Mouse (Mus musculus) liver, postnatal 0 days (tissue): ENCODE measurements at regions not wholly inside any gene's neighbourhood (a gene's known extent, or its start where the extent isn't known, plus 50 kb on each side); places are given as distances from the start of the nearest gene placed in this dataset.

Experiments
- ATAC-seq: fragments of 200-750 bp; cut with Nextera tagmentation; 2 replicates; pipeline ENCODE4 v1.8.0; 2017; ENCODE audit warnings: mild to moderate bottlenecking, moderate library complexity
- DNase-seq: peaks from one replicate; pipeline ENCODE4 v3.0.0-alpha.2; 2016
- H3K27ac ChIP-seq: fragments of 300-500 bp; sonication (generic); 2 replicates; pipeline ENCODE4 v1.5.1; 2014; ENCODE audit warnings: antibody characterized with exemption, moderate library complexity, mild to moderate bottlenecking, low read depth
- H3K27me3 ChIP-seq: fragments of 300-500 bp; sonication (generic); 2 replicates; pipeline ENCODE4 v1.6.1; 2014; ENCODE audit warnings: low read length, control low read depth, mixed read lengths; ENCODE audit not compliant: insufficient read depth
- H3K36me3 ChIP-seq: fragments of 300-500 bp; sonication (generic); replicated peaks from 2 replicates; pipeline ENCODE4 v1.6.1; 2014; ENCODE audit warnings: mild to moderate bottlenecking, control low read depth, low read length, moderate library complexity, mixed read lengths; ENCODE audit not compliant: insufficient read depth
- H3K4me1 ChIP-seq: fragments of 300-500 bp; sonication (generic); 2 replicates; pipeline ENCODE4 v1.6.1; 2014; ENCODE audit warnings: antibody characterized with exemption, mild to moderate bottlenecking, control low read depth; ENCODE audit not compliant: insufficient read depth
- H3K4me2 ChIP-seq: fragments of 300-500 bp; sonication (generic); 2 replicates; pipeline ENCODE4 v1.6.1; 2014; ENCODE audit warnings: low read depth, mild to moderate bottlenecking, low read length, moderate library complexity, mixed read lengths
- H3K4me3 ChIP-seq: fragments of 300-500 bp; sonication (generic); 2 replicates; pipeline ENCODE4 v1.5.1; 2014; ENCODE audit warnings: low read depth, low read length
- H3K9ac ChIP-seq: fragments of 300-500 bp; sonication (generic); replicated peaks from 2 replicates; pipeline ENCODE4 v1.6.1; 2014; ENCODE audit warnings: mild to moderate bottlenecking, moderate library complexity
- H3K9me3 ChIP-seq: fragments of 300-500 bp; sonication (generic); 2 replicates; pipeline ENCODE4 v1.6.1; 2016; ENCODE audit warnings: mild to moderate bottlenecking, control low read depth, low read length, mixed read lengths
- CTCF ChIP-seq: sonication (generic); IDR thresholded peaks from 2 replicates; pipeline ENCODE4 v1.5.1; 2016; ENCODE audit warnings: antibody characterized with exemption, low read depth
- EP300 ChIP-seq: IDR thresholded peaks from 2 replicates; pipeline ENCODE4 v1.6.1; 2016; ENCODE audit warnings: antibody characterized with exemption, low read depth, mild to moderate bottlenecking
- WGBS: fragments of 180-500 bp; shearing (Covaris S2); extraction: QIAGEN DNeasy Blood & Tissue Kit; methylation state at CpG from one replicate; pipeline ENCODE4 v1.1.7; 2014; ENCODE audit not compliant: insufficient replicate concordance; 5-methylcytosine and 5-hydroxymethylcytosine counted together

GRCm38 (mm10) chr13:48383580-48384445, 122.8 kb downstream of the Id4 start:
- 78% methylated on average over 13 of the region's 13 CpGs for WGBS
- no peak for ATAC-seq

GRCm38 (mm10) chr13:48384901-48385300, 123.9 kb downstream of the Id4 start:
- ATAC-seq (no peak), DNase-seq (no peak)
- no peak for TF ChIP-seq EP300
- TF ChIP-seq CTCF = no peak
- H3K9ac ChIP-seq = no peak overlapping the region
- H3K36me3 ChIP-seq = no peaks in the 10 kb centered on the region
- no peak overlapping the region for H3K4me2 ChIP-seq
- H3K27me3 ChIP-seq = no peaks in the 10 kb centered on the region
- H3K9me3 ChIP-seq = no peaks in the 10 kb centered on the region
- H3K4me1 ChIP-seq = no peaks in the 10 kb centered on the region
- WGBS = 74% methylated on average over 11 of the region's 11 CpGs
- no peak overlapping the region for H3K4me3 ChIP-seq
- no peak overlapping the region for H3K27ac ChIP-seq

More at GRCm38 (mm10) chr13:48383580-48384445, 122.8 kb downstream of the Id4 start:
- H3K4me2 ChIP-seq = no peak overlapping the region
- no peak for DNase-seq
- no peak overlapping the region for H3K9ac ChIP-seq
- H3K4me3 ChIP-seq = no peak overlapping the region
- H3K36me3 ChIP-seq = no peaks in the 10 kb centered on the region
- H3K4me1 ChIP-seq = no peaks in the 10 kb centered on the region
- TF ChIP-seq CTCF (no peak), EP300 (no peak)
- H3K9me3 ChIP-seq = no peaks in the 10 kb centered on the region
- H3K27ac ChIP-seq = no peak overlapping the region
- H3K27me3 ChIP-seq = no peaks in the 10 kb centered on the region

GRCm38 (mm10) chr13:48391126-48391525, 122.1 kb downstream of the Zfp169 start:
- ATAC-seq = no peak
- no peaks in the 10 kb centered on the region for H3K36me3 ChIP-seq
- TF ChIP-seq EP300 (no peak), CTCF (no peak)
- no peak overlapping the region for H3K4me3 ChIP-seq
- H3K4me2 ChIP-seq = no peak overlapping the region
- DNase-seq = no peak
- H3K4me1 ChIP-seq = no peaks in the 10 kb centered on the region
- H3K9me3 ChIP-seq = no peaks in the 10 kb centered on the region
- no peak overlapping the region for H3K27ac ChIP-seq
- no peak overlapping the region for H3K9ac ChIP-seq
- WGBS = 82% methylated on average over 11 of the region's 11 CpGs
- H3K27me3 ChIP-seq = no peaks in the 10 kb centered on the region

- DNase-seq = no peak
- TF ChIP-seq EP300 (no peak), CTCF (no peak)
Measured at GRCm38 (mm10) chr13:48397761-48398160, 115.5 kb downstream of the Zfp169 start.

GRCm38 (mm10) chr13:48398617-48399016, 114.6 kb downstream of the Zfp169 start:
- no peak overlapping the region for H3K27ac ChIP-seq
- no peaks in the 10 kb centered on the region for H3K27me3 ChIP-seq
- H3K4me3 ChIP-seq = no peak overlapping the region
- no peak for DNase-seq
- H3K9me3 ChIP-seq = no peaks in the 10 kb centered on the region
- H3K36me3 ChIP-seq = no peaks in the 10 kb centered on the region
- H3K4me1 ChIP-seq = no peaks in the 10 kb centered on the region
- no peak overlapping the region for H3K4me2 ChIP-seq
- ATAC-seq = no peak
- no peak for TF ChIP-seq CTCF
- TF ChIP-seq EP300 = no peak
- no peak overlapping the region for H3K9ac ChIP-seq
- 74% methylated on average over 3 of the region's 3 CpGs for WGBS

More at GRCm38 (mm10) chr13:48397761-48398160, 115.5 kb downstream of the Zfp169 start:
- Histone ChIP-seq H3K9ac (no peak overlapping the region), H3K4me2 (no peak overlapping the region), H3K27me3 (no peaks in the 10 kb centered on the region), H3K4me1 (no peaks in the 10 kb centered on the region), H3K9me3 (no peaks in the 10 kb centered on the region), H3K27ac (no peak overlapping the region), H3K4me3 (no peak overlapping the region), H3K36me3 (no peaks in the 10 kb centered on the region)
- WGBS = 4% methylated on average over 1 of the region's 1 CpGs
- no peak for ATAC-seq

GRCm38 (mm10) chr13:48402316-48402715, 110.9 kb downstream of the Zfp169 start:
- ATAC-seq = no peak
- Histone ChIP-seq H3K27ac (no peak overlapping the region), H3K27me3 (no peaks in the 10 kb centered on the region), H3K4me1 (no peaks in the 10 kb centered on the region), H3K36me3 (no peaks in the 10 kb centered on the region), H3K9me3 (no peaks in the 10 kb centered on the region), H3K4me3 (no peak overlapping the region), H3K4me2 (no peak overlapping the region), H3K9ac (no peak overlapping the region)
- WGBS = 17% methylated on average over 5 of the region's 5 CpGs
- no peak for TF ChIP-seq CTCF
- no peak for TF ChIP-seq EP300
- no peak for DNase-seq
